ENCODE assay signal across 9 mouse cellular contexts in genomic region chr11:114791891-114792411, GRCm38 (mm10). TPM values are rescaled to one million over a fixed set of nuclear protein-coding genes. Genes with fewer than 3 reads are reported as not detected.
A peak's percentile ranks its signal among the peaks of the same experiment; 100 is the strongest.
DNase-seq lines count a peak whose midpoint lies in the region; ATAC-seq and TF ChIP-seq lines count a peak whose summit lies in the region.
"Had no signal": no experiment of that assay in that cellular context is flagged by ENCODE, and none has a peak within 500 bp of the region (broad histone marks: within the 10 kb centered on the region; RNA-seq: fewer than 3 reads in every experiment).

No protein-coding gene starts in this region.

- no peak for TF ChIP-seq CTCF in kidney, adult 2 months (conservative IDR thresholded peaks at IDR 0.05; ENCODE audit: insufficient read depth, insufficient read length, low read depth, low read length)

- no peak overlapping the region for H3K27ac ChIP-seq in kidney, adult 2 months (ENCODE audit: insufficient read depth, low read depth, low read length)
- H3K27ac ChIP-seq in forebrain, embryonic 14.5 days (ENCODE audit: low read depth, low read length): peak overlapping the region; percentile 44
- H3K27ac ChIP-seq in neural tube, embryonic 13.5 days (replicated peaks): peak overlapping the region; percentile 71

- 1% methylated on average over 59 of the region's 59 CpGs for WGBS in kidney, adult 2 months
- 2% methylated on average over 59 of the region's 59 CpGs for WGBS in forebrain, embryonic 14.5 days
- WGBS in neural tube, embryonic 13.5 days: under 1% methylated on average over 48 of the region's 59 CpGs

- no peaks in the 10 kb centered on the region for H3K4me1 ChIP-seq in kidney, adult 2 months (ENCODE audit: control insufficient read depth, insufficient read depth, low read length)
- H3K4me1 ChIP-seq in forebrain, embryonic 14.5 days (ENCODE audit: control insufficient read depth, insufficient read depth, low read length): peaks cover 47% of the 10 kb centered on the region
- peaks cover 78% of the 10 kb centered on the region for H3K4me1 ChIP-seq in neural tube, embryonic 13.5 days (replicated peaks)

- no peaks in the 10 kb centered on the region for H3K36me3 ChIP-seq in kidney, adult 2 months (ENCODE audit: control insufficient read depth, insufficient read depth, low read length)
- H3K36me3 ChIP-seq in forebrain, embryonic 14.5 days (ENCODE audit: control insufficient read depth, insufficient read depth, low read length): no peaks in the 10 kb centered on the region
- H3K36me3 ChIP-seq in neural tube, embryonic 13.5 days: no peaks in the 10 kb centered on the region

- H3K27me3 ChIP-seq in kidney, adult 2 months (replicated peaks; ENCODE audit: control insufficient read depth, insufficient read depth, low read length): no peaks in the 10 kb centered on the region
- peaks cover 11% of the 10 kb centered on the region for H3K27me3 ChIP-seq in forebrain, embryonic 14.5 days (replicated peaks; ENCODE audit: control insufficient read depth, insufficient read depth, low read length)
- H3K27me3 ChIP-seq in neural tube, embryonic 13.5 days: peaks cover 53% of the 10 kb centered on the region

- H3K9ac ChIP-seq in forebrain, embryonic 14.5 days (ENCODE audit: low read length): peak overlapping the region; percentile 68
- peak overlapping the region; percentile 72 for H3K9ac ChIP-seq in neural tube, embryonic 13.5 days

- H3K4me2 ChIP-seq in forebrain, embryonic 14.5 days (ENCODE audit: low read length): peak overlapping the region; percentile 92
- peak overlapping the region; percentile 92 for H3K4me2 ChIP-seq in neural tube, embryonic 13.5 days

- intact Hi-C loops in left cerebral cortex, postnatal 36 days (cut with DNase I): loop anchor here (10.0 kb wide), 1 partner anchor 117 kb away; the partner anchor contains the start of gene Ttyh2

- no peaks in the 10 kb centered on the region for H3K9me3 ChIP-seq in forebrain, embryonic 14.5 days (replicated peaks; ENCODE audit: control insufficient read depth, low read length)
- no peaks in the 10 kb centered on the region for H3K9me3 ChIP-seq in neural tube, embryonic 13.5 days

- H3K4me3 ChIP-seq in kidney, adult 2 months (ENCODE audit: insufficient read depth, low read depth, low read length): peak overlapping the region; percentile 11; the same call in 1 of the 2 replicates
- H3K4me3 ChIP-seq in forebrain, embryonic 14.5 days (ENCODE audit: low read depth, low read length): peak overlapping the region; percentile 49
- peak overlapping the region; percentile 53 for H3K4me3 ChIP-seq in neural tube, embryonic 13.5 days

- no peak for TF ChIP-seq POLR2A in kidney, adult 2 months (IDR thresholded peaks at IDR 0.05; ENCODE audit: low read depth, low read length)

- no peak for DNase-seq in kidney, adult 2 months
- no peak for DNase-seq in kidney, adult 8-10 months
- DNase-seq in brain, adult 2 months (ENCODE audit: low read depth, low spot score): peak; percentile 84
- peak; percentile 67 for DNase-seq in forebrain, embryonic 14.5 days (ENCODE audit: low spot score)
- peak; percentile 54 to 61 for DNase-seq in left cerebral cortex, postnatal 36 days (ENCODE audit: low spot score in 2 of 2)
- no peak for DNase-seq in testis, postnatal 10 days (ENCODE audit: low spot score)
- DNase-seq in adrenal gland, adult (ENCODE audit: inconsistent age in 2 of 2, low spot score in 1 of 2): no peak

- no peak for ATAC-seq in forebrain, embryonic 14.5 days
- ATAC-seq in neural tube, embryonic 13.5 days (ENCODE audit: low read depth): no peak

RNA-seq across cellular contexts. Expression of gene Btbd17, which starts 3.8 kb away (rescaled TPM):
- polyA plus RNA-seq in kidney, adult 2 months (2012; rRNA removed): 0.12 and 0.13 TPM in 2 replicates
- polyA plus RNA-seq in forebrain, embryonic 14.5 days (2014; fragmentation: Nextera tagmentation; extraction: Ambion mirVana): 22.1 and 24.7 TPM in 2 replicates
- total RNA-seq in left cerebral cortex, postnatal 36 days (2021): 10 to 100 TPM; 29.1 to 35.8 TPM
- 19.4 and 22.7 TPM in 2 replicates for polyA plus RNA-seq in neural tube, embryonic 13.5 days (2015; fragmentation: Nextera tagmentation; extraction: Ambion mirVana)

RNA-seq across cellular contexts. Expression of gene Gpr142, which starts 6.8 kb away (rescaled TPM):
- not detected in 2 replicates for polyA plus RNA-seq in kidney, adult 2 months (2012; rRNA removed)
- not detected in 2 replicates for polyA plus RNA-seq in forebrain, embryonic 14.5 days (2014; fragmentation: Nextera tagmentation; extraction: Ambion mirVana)
- total RNA-seq in left cerebral cortex, postnatal 36 days (2021): not detected
- not detected in 2 replicates for polyA plus RNA-seq in neural tube, embryonic 13.5 days (2015; fragmentation: Nextera tagmentation; extraction: Ambion mirVana)
- polyA plus RNA-seq: large intestine, adult 2 months had no signal

RNA-seq across cellular contexts. Expression of gene Kif19a, which starts 26.8 kb away (rescaled TPM):
- 0.38 and 0.42 TPM in 2 replicates for polyA plus RNA-seq in kidney, adult 2 months (2012; rRNA removed)
- 0.23 and 0.34 TPM in 2 replicates for polyA plus RNA-seq in forebrain, embryonic 14.5 days (2014; fragmentation: Nextera tagmentation; extraction: Ambion mirVana)
- 1 to 10 TPM; 4.5 to 4.8 TPM for total RNA-seq in left cerebral cortex, postnatal 36 days (2021)
- polyA plus RNA-seq in neural tube, embryonic 13.5 days (2015; fragmentation: Nextera tagmentation; extraction: Ambion mirVana): 1.3 and 1.6 TPM in 2 replicates

RNA-seq across cellular contexts. Expression of gene Gprc5c, which starts 59.0 kb away (rescaled TPM):
- 241 and 285 TPM in 2 replicates for polyA plus RNA-seq in kidney, adult 2 months (2012; rRNA removed)
- polyA plus RNA-seq in forebrain, embryonic 14.5 days (2014; fragmentation: Nextera tagmentation; extraction: Ambion mirVana): 4.4 and 5.4 TPM in 2 replicates
- 1 to 10 TPM; 4.7 to 8.0 TPM for total RNA-seq in left cerebral cortex, postnatal 36 days (2021)
- polyA plus RNA-seq in neural tube, embryonic 13.5 days (2015; fragmentation: Nextera tagmentation; extraction: Ambion mirVana): 14.2 and 15.6 TPM in 2 replicates

Comparison
In these comparisons a context has a peak if more than half of its experiments do, and no peak if none do; other contexts are left out.
1. DNase-seq: peak in brain, adult 2 months (single experiment), forebrain, embryonic 14.5 days (single experiment) and left cerebral cortex, postnatal 36 days (2 of 2); none in kidney, adult 2 months (single experiment), kidney, adult 8-10 months (0 of 2), testis, postnatal 10 days (single experiment) and adrenal gland, adult (0 of 2).
2. RNA of gene Btbd17, which starts 3.8 kb away (polyA plus RNA-seq): 22.1 to 24.7 TPM in forebrain, embryonic 14.5 days and 19.4 to 22.7 TPM in neural tube, embryonic 13.5 days; 0.12 to 0.13 TPM in kidney, adult 2 months; every median in the first group is over 10 times any median in the second.
3. Peak in every context shown above with its lines, with median percentiles within 50 percentile points of each other: H3K4me3 ChIP-seq.